Mouse (Mus musculus) liver, postnatal 0 days (tissue): ENCODE results near the gene Tmem114.

ENCODE experiments used
- CTCF ChIP-seq: sonication (generic); IDR thresholded peaks from 2 replicates; pipeline ENCODE4 v1.5.1; 2016; ENCODE audit warnings: antibody characterized with exemption, low read depth
- EP300 ChIP-seq: IDR thresholded peaks from 2 replicates; pipeline ENCODE4 v1.6.1; 2016; ENCODE audit warnings: antibody characterized with exemption, low read depth, mild to moderate bottlenecking

DNA sequence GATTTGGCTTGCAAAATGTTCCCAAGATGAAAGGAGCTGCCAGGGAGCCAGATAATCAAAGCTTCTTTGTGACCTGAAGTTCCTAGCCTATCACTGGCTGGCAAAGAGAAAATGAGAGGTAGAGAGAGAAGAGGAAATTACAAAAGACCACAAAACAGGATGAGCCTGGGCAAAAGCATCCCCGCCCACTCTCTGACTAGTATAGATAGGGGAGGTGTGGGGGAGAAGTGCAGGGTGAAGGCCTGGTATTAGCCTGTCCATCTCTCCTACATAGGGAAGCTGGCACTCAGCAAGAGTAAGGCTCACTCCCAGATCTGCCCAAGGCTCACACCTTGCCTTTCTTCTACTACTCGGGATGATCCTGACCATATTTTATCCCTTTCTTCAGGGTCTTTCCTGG lies 30.3 kb upstream of the Tmem114 start:
- TF ChIP-seq EP300 = no peak
- TF ChIP-seq CTCF = no peak
